Mouse (Mus musculus) kidney, postnatal 10 days (tissue): ENCODE measurements around the gene Basp1.
A peak's percentile ranks its signal among the peaks of the same experiment; 100 is the strongest.

Source experiments
- DNase-seq: peaks from one replicate; pipeline ENCODE4 v3.0.0; 2021; ENCODE audit warnings: mixed read lengths

Gene Basp1

GRCm38 (mm10) chr15:25415958-25416357 is 2.4 kb upstream of the Basp1 start:
- no peak for DNase-seq

GRCm38 (mm10) chr15:25414747-25415119 is 1.2 kb upstream of the Basp1 start:
- DNase-seq: peak; percentile 92

- peak; percentile 68 for DNase-seq
These were observed 615 bp upstream of the Basp1 start for GRCm38 (mm10) chr15:25414011-25414746.

GRCm38 (mm10) chr15:25412761-25413261 is 753 bp downstream of the Basp1 start:
- DNase-seq: peak; percentile 39

- peak; percentile 56 for DNase-seq
These were observed 1.4 kb downstream of the Basp1 start for GRCm38 (mm10) chr15:25412171-25412641.

- DNase-seq: no peak
These were observed 2.1 kb downstream of the Basp1 start for GRCm38 (mm10) chr15:25411461-25411860.

GRCm38 (mm10) chr15:25405926-25406325 is 7.6 kb downstream of the Basp1 start:
- DNase-seq: no peak

- DNase-seq: no peak
These were observed 9.7 kb downstream of the Basp1 start for GRCm38 (mm10) chr15:25403879-25404278.

GRCm38 (mm10) chr15:25402001-25402400 is 11.6 kb downstream of the Basp1 start:
- no peak for DNase-seq

- DNase-seq: no peak
These were observed 13.3 kb downstream of the Basp1 start for GRCm38 (mm10) chr15:25400276-25400675.

GRCm38 (mm10) chr15:25395912-25396590 is 17.5 kb downstream of the Basp1 start:
- no peak for DNase-seq

GRCm38 (mm10) chr15:25392525-25393099 is 21.0 kb downstream of the Basp1 start:
- DNase-seq: no peak

- no peak for DNase-seq
These were observed 22.4 kb downstream of the Basp1 start for GRCm38 (mm10) chr15:25391210-25391609.

- no peak for DNase-seq
These were observed 26.0 kb downstream of the Basp1 start for GRCm38 (mm10) chr15:25387572-25387971.

- DNase-seq: no peak
These were observed 33.5 kb downstream of the Basp1 start for GRCm38 (mm10) chr15:25380051-25380450.

GRCm38 (mm10) chr15:25378707-25379106 is 34.9 kb downstream of the Basp1 start:
- DNase-seq: no peak

- DNase-seq: no peak
These were observed 36.6 kb downstream of the Basp1 start for GRCm38 (mm10) chr15:25376914-25377313.

GRCm38 (mm10) chr15:25373486-25373885 is 40.1 kb downstream of the Basp1 start:
- no peak for DNase-seq

- no peak for DNase-seq
These were observed 44.0 kb downstream of the Basp1 start for GRCm38 (mm10) chr15:25369522-25369921.

GRCm38 (mm10) chr15:25365503-25365902 is 48.1 kb downstream of the Basp1 start:
- DNase-seq: no peak

GRCm38 (mm10) chr15:25364819-25365463 is 48.6 kb downstream of the Basp1 start:
- no peak for DNase-seq

- DNase-seq: peak; percentile 47
These were observed 49.3 kb downstream of the Basp1 start for GRCm38 (mm10) chr15:25364160-25364818.

GRCm38 (mm10) chr15:25363636-25364035 is 49.9 kb downstream of the Basp1 start:
- no peak for DNase-seq
